Mouse (Mus musculus): ENCODE results near the gene Fbxo24.

The Fbxo24 gene

GRCm38 (mm10) chr5:137607860-137608653 is 20.7 kb downstream of the Fbxo24 start:
- DNase-seq (ENCODE audit: low read depth in 1 of 2, low spot score in 2 of 2), result no peak

GRCm38 (mm10) chr5:137601365-137601729 is 27.5 kb downstream of the Fbxo24 start:
- DNase-seq (ENCODE audit: low read depth in 1 of 2, low spot score in 2 of 2), result no peak

GRCm38 (mm10) chr5:137600619-137601364 is 28.0 kb downstream of the Fbxo24 start, which contains the start of gene Mospd3:
Mospd3 (minus strand) TSS chr5:137601058.
- DNase-seq (ENCODE audit: low read depth in 1 of 2, low spot score in 2 of 2), result peak; percentile 88 to 96

- no peak for DNase-seq (ENCODE audit: low read depth in 1 of 2, low spot score in 2 of 2)
These were observed 28.6 kb downstream of the Fbxo24 start for GRCm38 (mm10) chr5:137600281-137600618.

GRCm38 (mm10) chr5:137599600-137599999 is 29.2 kb downstream of the Fbxo24 start:
- no peak for DNase-seq (ENCODE audit: low read depth in 1 of 2, low spot score in 2 of 2)

GRCm38 (mm10) chr5:137598100-137598826 is 30.5 kb downstream of the Fbxo24 start:
- DNase-seq (ENCODE audit: low read depth in 1 of 2, low spot score in 2 of 2), result no peak

- DNase-seq (ENCODE audit: low read depth in 1 of 2, low spot score in 2 of 2), result no peak
These were observed 31.2 kb downstream of the Fbxo24 start for GRCm38 (mm10) chr5:137597625-137598024.

- no peak for DNase-seq (ENCODE audit: low read depth in 1 of 2, low spot score in 2 of 2)
These were observed 32.1 kb downstream of the Fbxo24 start for GRCm38 (mm10) chr5:137596601-137597261.

GRCm38 (mm10) chr5:137595921-137596320 is 32.9 kb downstream of the Fbxo24 start:
- no peak for DNase-seq (ENCODE audit: low read depth in 1 of 2, low spot score in 2 of 2)

GRCm38 (mm10) chr5:137590507-137590906 is 38.3 kb downstream of the Fbxo24 start:
- DNase-seq (ENCODE audit: low read depth in 1 of 2, low spot score in 2 of 2), result no peak

- peak in 1 of 2 experiments; percentile 29 for DNase-seq (ENCODE audit: low read depth in 1 of 2, low spot score in 2 of 2)
These were observed 43.8 kb downstream of the Fbxo24 start for GRCm38 (mm10) chr5:137584976-137585375.

- DNase-seq (ENCODE audit: low read depth in 1 of 2, low spot score in 2 of 2), result no peak
These were observed 45.1 kb downstream of the Fbxo24 start for GRCm38 (mm10) chr5:137583670-137584169.

- DNase-seq (ENCODE audit: low read depth in 1 of 2, low spot score in 2 of 2), result no peak
These were observed 46.1 kb downstream of the Fbxo24 start for GRCm38 (mm10) chr5:137582702-137583101.

- no peak for DNase-seq (ENCODE audit: low read depth in 1 of 2, low spot score in 2 of 2)
These were observed 48.6 kb downstream of the Fbxo24 start for GRCm38 (mm10) chr5:137580246-137580645.

GRCm38 (mm10) chr5:137574470-137574901 is 54.3 kb downstream of the Fbxo24 start:
- no peak for DNase-seq (ENCODE audit: low read depth in 1 of 2, low spot score in 2 of 2)

- DNase-seq (ENCODE audit: low read depth in 1 of 2, low spot score in 2 of 2), result no peak
These were observed 57.9 kb downstream of the Fbxo24 start for GRCm38 (mm10) chr5:137570691-137571586.

GRCm38 (mm10) chr5:137570181-137570580 is 58.6 kb downstream of the Fbxo24 start:
- no peak for DNase-seq (ENCODE audit: low read depth in 1 of 2, low spot score in 2 of 2)

GRCm38 (mm10) chr5:137569665-137570064 is 59.1 kb downstream of the Fbxo24 start, which contains the start of gene Tfr2:
Tfr2 (plus strand) TSS chr5:137569840.
- DNase-seq (ENCODE audit: low read depth in 1 of 2, low spot score in 2 of 2), result peak in 1 of 2 experiments; percentile 21

GRCm38 (mm10) chr5:137569031-137569430 is 59.8 kb downstream of the Fbxo24 start:
- no peak for DNase-seq (ENCODE audit: low read depth in 1 of 2, low spot score in 2 of 2)
